Mouse (Mus musculus): ENCODE measurements at regions not wholly inside any gene's neighbourhood (a gene's known extent, or its start where the extent isn't known, plus 50 kb on each side); places are given as distances from the start of the nearest gene placed in this dataset.

DNA sequence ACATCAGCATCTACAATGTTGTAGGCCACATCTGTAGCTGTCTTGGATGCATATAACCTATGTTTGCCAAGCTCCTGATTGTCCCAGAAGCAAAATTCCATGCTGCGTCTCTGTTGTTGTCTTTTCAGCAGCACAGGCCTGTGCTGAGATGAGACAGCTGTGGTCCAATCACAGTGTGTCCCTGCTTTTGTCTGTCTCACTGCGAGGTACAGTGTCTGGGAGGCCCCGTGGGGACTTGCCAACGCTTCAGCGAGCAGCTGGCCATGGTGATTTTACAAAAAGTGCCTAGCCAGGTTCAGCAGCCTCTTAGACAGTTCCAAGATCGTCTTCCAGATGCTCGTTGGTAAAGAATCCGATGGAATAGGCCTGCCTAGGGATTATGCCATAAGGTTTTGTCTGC, 114.6 kb upstream of the Mkln1 start:
- no peak for DNase-seq

DNA sequence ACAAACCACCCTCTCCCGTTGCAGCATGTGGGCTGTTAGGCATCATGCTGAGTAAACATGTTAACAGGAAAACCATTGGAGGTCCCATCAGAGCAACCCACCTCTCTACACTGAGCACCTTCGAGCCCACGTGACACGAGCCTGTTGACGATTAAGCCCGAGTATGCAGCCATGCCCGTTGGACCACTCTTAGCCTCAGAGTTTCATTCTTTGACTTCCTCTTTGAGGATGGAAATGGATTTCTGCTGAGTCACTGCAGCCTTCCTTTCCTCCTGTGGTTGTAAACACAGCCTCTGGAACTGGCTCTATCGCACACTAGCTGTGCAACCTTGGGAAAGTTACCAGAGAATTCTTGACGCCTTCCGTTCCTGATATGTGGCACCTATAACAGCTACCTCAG, 114.1 kb upstream of the Mkln1 start:
- DNase-seq: no peak

DNA sequence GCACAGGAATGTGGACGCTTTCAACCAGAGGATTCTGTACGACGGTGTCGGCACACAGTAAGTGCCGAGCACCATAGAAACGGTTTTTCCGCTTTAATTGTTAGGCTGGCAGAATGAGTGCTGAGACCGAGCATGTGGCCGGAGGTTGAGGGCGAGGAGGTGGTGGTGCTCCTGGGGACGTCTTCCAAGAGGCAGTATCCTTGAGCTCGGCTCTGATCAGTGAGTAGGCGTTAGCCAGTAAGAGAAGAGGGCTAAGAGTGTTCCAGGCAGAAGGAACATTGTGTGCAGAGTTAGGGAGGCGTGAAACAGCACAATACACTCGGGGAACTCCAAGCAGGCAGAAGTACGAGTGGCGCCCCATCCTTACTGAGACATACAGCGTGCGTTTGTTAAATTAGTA, 113.5 kb upstream of the Mkln1 start:
- no peak for DNase-seq

DNA sequence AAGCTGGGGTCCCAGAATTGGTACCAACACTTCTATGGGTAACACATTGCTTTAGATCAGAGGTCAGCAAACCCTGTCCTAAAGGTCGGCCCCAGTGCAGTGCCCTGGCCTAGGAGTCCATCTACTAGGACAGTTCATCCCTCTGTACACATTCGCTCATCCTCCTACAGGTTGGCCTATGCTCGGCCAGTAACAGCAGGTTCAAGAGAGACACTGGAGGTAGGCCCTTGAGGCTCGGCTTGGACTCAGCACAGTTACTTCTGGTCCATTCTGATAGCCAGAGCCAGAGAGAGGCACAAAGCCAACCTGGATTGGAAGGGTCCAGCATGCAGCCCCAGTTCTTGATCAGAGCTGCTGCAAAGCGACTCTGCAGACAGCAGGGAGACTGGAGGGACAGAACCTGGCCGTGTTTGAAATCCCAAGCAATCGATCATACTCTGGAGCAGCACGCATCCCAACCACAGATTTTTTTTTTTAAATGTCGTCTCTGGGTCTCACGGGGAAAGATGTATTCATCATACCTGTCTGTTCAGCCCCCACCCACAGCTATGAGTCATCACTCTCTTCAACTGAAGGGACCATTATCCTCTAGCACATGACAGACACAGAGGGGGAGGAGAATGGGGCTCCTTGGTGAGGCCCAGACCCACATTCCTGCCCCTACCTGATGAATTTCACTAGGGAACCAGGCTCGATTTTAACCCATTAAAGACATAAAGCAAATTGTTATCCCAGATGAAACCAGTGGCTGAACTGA, 112.4 kb upstream of the Mkln1 start:
- no peak for DNase-seq

DNA sequence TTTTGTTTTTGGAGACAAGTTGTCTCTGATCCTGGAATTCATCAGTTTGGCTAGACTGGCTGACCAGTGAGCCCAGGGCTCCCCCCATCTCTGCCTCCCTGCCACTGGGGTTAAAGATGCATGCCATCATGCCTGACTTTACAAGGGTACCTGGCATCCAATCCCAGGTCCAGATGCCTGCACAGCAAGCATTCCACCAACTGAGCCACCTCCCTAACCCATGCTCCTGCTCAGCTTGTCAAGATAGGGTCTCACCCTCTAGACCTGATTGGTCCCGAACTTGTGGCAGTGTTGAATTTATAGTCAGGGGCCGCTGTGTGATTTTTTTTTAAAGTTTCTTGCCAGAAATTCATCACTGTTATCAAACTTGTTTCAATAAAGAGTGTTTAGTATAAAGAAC, 111.4 kb upstream of the Mkln1 start:
- DNase-seq: no peak

DNA sequence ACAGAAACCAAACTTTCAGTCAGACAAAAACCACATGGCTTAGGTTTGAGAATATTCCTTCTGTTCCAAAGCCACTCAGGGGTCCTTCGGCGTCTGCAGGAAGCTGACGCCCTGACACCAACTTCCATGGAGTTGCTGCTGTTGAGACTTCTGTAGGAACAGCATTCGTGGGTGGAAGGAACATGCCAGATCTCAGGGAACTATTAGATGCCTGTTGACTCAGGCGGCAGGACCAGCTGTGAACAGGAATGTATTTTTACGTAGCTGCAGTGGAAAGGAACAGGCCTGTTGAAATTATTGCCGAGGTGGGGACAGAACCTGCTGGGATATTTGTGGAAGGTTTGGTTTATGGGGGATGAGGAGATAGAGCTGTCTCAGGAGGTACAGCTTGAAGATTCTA, 110.8 kb upstream of the Mkln1 start:
- no peak for DNase-seq

DNA sequence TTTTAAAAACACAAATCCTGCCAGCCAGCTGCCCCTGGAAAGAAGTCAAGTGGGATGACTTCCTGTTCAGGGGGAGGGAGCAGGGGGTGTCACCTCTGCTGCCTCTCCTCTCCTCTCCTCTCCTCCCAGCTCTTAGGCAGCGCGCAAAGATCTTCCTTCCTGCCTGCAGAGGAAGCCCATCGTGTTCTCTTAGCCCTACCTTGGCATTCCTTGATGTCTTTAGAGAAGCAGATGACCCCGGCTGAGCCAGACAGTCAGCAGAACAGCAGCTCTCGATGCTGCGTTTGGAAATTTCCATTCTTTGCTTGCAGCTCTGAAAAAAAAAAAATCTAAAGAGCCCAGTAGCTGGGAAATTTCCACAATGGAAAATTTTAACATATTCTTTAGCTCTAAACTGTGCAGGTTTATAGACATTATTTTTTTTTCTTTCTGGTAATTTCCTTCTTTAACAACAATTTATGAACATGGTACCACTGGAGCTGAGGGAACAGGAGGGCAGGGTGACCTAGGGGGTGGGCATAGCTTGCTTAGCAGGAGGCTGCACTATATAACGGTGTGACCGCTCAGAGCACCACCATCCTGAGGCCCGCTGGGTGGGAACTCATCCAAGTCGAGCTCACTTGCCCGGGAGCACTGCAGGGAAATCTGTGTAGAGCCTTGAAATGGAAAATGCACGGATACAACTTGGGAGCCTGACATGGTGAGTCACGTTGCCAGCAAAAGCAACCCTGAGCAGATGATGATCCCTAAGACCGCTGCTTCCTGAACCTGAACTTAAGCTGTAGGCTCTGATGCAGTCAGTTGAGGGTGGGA, 109.9 kb upstream of the Mkln1 start:
- peak; percentile 69 for DNase-seq

DNA sequence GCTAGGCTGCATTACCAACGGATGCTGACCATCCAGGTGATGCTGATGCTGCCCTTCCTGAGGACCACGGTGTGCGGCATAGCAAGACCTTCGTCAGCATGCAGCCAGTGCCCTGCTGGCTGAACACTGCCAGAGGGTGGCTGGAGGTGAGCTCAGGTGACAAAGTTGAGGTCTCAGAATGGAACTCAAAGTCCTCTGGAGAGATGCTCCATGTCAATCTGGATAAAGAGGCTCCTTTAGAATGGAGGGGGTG, 109.4 kb upstream of the Mkln1 start:
- no peak for DNase-seq

DNA sequence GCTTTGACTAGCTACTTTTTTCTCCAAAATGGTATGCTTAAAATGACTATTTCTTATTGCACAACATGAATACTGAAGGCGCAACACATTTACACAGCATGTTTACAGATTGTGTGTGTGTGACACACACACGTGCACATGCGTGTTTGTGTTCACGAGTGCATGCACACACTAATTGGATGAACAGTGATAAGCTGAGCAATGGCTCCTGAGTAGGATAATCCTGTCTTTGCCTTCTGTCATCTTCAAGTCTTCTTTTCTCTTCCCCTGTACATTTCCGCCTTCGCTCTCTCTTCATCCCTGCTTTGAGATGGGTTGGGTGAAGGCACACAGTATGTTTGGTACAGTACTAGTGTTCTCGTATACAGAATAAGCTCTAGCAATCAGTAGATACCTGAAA, 106.5 kb upstream of the Mkln1 start:
- DNase-seq: no peak

DNA sequence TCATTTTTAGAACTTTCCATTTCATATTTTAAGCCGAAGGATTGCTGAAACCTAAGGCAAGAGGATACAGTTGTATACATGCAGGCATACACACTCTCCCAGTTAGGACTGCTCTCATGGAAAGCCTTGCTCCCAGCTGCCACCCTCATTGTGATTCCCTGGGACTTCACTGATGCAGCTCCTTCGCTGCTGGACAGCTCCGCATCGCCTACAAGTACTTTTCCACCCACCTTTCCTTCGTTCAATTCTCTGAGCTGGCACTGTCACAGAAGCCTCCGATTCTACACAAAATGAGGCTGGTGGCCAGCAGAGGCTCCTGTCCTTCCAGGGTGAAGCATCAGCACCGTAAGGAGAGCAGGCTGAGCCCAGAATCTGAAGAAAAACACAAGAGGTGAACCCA, 105.5 kb upstream of the Mkln1 start:
- DNase-seq: no peak

DNA sequence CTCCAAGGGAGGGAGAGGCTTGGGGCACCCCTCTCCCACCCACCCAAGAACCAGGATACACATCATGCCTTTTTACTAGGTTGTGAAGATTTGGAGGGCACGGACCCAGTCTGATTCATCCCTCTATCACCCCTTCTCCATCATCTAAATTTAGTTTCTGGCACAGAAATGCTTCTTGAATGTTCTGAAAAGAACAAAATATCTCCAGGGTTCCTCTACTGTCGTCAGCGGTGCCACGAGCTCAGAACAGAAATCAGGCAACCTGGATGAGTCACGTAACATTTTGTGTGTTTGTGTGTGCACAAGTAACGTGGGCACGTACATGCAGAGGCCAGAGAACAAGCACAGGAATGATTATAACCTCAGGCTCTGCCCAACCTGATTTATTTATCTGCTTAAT, 99.1 kb upstream of the Mkln1 start:
- DNase-seq: no peak

DNA sequence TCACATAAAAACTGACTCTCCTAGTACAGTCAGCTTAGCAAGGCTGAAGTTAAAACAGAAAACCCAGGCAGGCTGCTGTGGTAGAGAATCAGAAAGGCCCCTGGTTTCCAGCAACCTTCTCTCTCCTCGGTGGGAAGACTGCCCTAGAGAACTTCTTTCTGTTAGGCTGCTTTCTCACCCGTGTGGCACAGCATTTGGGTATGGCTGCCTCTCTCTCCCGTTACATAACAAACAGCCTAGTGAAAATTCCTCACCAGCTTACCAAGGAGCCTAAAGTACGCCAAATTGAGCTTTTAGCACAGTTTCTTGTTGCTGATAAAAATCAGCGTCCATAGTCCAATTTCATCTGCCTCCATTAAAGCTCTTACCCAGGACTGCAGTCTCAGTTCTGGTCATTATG, 92.8 kb upstream of the Mkln1 start:
- no peak for DNase-seq

DNA sequence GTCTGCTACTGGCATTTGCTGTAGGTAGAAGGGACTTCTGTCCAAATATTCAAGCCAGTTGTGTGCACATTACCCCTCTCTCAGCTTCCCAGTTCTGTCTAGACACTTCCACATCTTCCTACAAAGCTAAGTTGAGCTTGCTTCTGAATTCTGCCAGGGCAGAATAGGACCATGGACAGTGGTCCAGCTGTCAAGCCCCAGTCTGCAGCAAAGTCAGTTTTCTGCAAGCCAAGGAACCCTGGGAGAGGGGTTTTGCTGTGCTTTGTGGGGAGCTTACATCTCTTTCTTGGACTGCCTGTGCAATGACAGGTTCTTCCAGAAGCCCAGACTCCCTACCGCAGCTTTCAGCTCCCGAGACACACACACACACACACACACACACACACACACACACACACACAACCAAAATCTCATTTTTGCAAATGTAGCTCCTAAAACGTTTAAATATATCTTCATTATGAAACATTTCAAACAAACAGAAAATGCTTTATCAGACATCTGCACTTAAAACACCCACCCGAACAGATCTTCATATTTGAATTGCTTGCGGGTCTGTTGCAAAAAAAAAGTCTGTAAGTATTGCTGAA, 91.4 kb upstream of the Mkln1 start:
- no peak for DNase-seq

DNA sequence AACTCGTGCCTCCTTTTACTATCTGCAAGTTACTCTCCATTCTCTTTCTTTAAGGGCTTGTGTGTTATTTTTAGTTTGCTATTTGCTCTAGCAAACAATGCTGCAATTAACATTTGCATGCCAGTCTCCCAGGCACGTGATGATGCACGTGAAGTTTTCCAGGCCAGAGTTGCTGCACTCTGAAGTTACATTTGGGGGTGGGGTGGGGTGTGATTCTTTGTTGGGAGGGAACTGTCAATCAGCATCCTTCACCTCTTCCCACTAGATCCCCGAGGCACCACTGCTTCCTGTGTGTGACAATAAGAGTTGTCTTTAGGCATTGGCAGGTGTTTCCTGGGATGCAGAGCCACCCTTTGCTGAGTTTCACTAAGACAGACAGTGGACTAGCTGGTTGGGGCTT, 90.6 kb upstream of the Mkln1 start:
- no peak for DNase-seq

DNA sequence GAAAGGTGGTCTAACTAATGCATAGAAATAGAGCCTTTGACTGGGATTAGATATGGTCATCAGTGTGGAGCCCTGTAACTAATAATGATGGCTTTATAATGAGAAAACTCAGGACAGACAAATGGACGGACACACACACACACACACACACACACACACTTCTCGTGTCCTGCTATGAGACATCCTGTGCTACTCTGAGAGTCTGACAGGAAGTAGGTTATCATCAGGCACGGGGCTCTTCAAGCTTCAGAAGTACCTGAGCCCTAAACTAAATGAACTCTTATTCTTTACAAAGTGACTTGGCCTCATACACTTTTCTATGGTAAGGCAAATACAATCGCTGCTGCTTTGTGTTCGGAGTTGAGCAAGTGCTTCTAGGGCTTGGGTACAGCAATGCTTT, 87.9 kb upstream of the Mkln1 start:
- no peak for DNase-seq

DNA sequence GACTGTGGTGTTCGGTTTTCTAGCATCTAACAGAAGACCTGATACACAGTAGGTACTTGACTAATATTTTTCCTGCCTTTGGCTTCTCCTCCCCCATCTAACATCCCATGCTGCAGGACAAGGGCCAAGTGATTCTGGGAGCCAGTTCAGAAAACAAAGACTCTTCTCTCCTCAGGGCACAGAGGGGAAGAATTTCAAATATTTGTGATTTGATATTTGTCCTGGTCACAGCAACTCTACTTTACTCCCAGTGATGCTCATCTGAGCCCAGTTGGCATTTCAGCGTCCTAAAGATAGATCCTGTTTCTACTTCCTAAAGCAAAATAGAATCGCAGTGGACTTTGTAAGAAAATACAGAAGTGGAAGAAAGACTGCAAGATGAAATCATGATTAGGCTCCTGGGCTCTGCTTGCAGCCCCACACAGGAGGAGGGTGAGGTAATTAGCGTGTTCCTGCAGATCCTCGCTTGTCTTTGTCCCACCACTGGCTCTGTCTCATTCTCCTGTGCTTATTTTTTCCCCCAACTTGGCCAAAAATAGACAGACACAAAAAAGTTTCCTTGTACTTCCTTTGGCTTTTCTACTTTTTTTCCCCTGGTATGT, 84.6 kb upstream of the Mkln1 start:
- DNase-seq: no peak

DNA sequence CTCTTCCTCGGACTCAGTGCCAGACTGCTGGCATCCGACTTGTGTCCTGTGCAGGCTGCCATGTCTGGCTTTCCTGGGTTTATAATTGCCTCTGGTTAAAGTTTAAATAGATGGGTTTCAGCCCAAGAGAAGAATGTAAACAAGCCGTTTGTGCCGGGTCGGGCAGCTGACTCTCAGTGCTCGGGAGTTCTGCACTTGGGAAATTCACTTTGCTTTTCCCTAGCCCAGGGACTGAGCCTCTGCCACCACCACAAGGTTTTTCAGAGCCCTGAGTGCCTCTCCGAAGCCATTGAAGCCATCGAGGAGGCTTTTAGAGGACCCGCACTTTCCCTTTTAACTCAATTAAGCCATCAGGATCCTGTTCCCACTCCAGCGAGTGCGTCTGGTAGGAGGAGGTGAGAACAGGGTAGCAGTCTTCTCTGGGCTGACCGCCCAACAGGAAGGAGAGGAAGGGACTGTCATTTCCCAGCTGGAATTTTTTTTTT, 80.8 kb upstream of the Mkln1 start:
- peak; percentile 39 for DNase-seq

DNA sequence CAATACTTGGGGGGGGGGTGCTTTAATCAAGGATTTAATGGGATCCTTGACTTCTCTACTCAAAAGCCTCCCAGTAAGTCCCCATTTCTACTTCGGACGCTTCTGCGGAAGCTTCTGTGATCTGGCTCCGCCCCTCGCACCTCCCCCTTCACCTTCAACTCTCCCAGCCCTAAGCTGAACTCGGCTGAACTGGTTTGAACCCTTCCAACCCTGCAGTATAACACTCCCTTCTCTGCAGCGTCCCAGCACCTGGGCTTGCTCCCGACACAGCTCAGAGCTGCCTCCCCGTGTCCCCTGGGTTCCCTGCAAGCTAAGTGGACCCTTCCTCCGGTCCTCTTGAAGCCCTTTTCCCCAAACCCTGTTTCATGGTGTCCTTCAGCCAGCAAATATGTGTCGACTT, 80.0 kb upstream of the Mkln1 start:
- peak; percentile 78 for DNase-seq

DNA sequence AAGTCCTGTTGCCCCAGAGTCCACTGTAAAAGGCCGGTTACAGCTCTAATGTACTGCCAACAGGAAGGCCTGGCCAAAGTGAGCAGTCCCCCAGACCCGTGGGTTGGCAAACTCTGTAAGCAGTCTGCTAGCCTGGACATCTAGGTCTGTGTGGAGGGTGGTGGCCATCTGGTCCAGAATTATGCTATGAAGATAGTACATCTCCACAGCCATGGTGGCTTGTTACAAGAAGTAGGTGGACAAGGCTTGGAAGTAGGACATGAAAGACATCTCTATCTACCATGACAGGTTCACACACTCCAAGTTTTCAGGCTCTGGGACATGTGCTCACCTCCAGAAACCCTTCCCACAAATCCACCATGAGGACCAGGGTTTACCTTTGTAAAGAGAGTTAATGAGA, 79.1 kb upstream of the Mkln1 start:
- no peak for DNase-seq

DNA sequence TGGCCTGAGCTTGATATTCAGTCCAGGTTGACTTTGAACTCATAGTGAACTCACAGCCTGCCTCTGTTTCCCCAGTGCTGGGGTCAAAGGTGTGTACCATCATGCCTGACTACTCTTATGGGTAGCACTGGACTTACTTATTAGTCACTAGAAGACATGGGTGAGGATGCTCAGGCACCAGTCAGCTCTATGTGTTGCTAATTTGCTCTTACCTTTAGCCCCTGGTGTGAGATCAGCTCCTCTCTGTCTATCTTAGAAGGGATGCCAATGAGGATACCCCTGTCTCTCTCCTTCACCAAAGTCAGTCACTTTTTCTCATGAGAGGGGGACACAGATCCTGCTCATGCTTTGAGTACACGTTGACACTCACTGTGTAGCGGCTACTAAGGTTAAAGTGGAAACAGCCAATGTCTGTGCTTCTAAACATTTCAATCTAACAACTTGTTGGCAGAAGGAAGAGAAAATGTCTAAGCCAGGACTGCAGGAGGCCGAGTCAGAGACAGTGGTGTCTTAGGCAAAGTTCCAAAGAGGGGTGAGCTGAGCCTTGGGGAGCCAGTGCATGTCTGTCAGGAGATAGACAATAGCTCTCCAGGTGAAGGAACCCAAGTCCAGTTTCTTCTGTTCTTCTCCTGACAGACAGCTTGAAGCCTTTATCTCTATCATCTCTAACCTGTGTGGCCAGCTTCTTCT, 78.2 kb upstream of the Mkln1 start:
- DNase-seq: no peak

DNA sequence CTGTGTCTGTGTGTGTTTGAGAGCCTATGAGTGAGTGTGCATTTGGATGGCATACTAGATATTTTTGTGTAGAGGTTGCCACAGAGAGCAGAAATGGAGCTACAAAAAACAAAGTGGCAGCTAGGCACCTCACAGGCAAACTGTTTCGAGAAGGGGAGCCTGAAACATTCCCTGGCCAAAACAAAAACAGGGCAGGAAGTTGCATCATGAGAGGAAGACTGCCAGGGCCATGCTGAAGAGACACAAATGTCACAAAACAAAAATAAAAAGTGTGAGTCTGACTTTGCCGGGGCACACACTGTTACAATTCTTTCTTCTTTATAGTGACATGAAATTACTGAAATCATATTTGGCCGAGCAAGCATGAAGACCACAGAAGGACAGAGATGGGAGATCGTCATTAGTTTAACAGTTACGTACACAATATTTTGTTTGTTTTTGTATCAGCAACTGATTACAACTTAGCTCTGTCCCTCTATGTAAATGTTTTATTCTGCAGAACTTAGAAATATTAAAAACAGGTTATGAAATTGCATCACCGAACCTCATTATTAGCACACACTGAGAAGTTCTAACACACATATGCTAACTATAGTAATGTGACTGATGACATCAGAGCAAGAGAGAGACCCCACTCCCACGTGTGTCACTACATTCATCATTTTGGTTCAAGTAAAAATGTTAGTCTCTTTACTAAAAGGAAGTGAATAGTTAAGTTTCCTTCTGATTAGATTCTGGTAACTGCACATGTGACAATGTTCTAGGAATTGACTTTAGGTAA, 77.3 kb upstream of the Mkln1 start:
- DNase-seq: peak; percentile 31

DNA sequence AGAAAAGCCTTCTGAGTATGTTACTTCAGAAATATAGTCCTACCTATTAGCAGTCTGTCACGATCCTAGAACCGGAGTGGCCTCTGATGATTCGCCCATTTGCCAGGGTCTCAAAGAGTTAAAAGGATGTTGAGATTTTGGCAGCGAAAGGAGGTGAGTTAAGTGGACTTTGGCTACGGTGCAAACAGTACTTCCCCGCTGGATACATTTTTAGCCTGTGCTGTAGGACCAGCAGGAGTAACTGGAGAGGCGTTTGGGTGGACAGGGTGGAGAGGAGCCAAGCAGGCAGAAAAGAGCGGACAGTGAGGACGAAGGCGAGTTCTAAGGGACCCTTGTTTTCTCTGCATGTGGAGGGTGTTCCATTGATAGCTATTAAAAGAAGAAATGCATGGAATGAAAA, 76.6 kb upstream of the Mkln1 start:
- DNase-seq: peak; percentile 29

All from adrenal gland, postnatal 10 days (tissue).